Mouse (Mus musculus) intestine, embryonic 16.5 days (tissue): ENCODE data around the gene Nqo1. TPM values are rescaled to one million over a fixed set of nuclear protein-coding genes. Genes with fewer than 3 reads are reported as not detected.

Experiments used
- ATAC-seq: fragments of 200-750 bp; cut with Nextera tagmentation; 2 replicates; pipeline ENCODE4 v1.8.0; 2017; ENCODE audit warnings: moderate TSS enrichment, moderate library complexity
- H3K27ac ChIP-seq: fragments of 300-500 bp; sonication (generic); 2 replicates; pipeline ENCODE4 v1.5.1; 2014; ENCODE audit warnings: mild to moderate bottlenecking, low read length
- H3K27me3 ChIP-seq: fragments of 300-500 bp; sonication (generic); replicated peaks from 2 replicates; pipeline ENCODE4 v1.6.1; 2014; ENCODE audit warnings: low read length, control low read depth, mixed read lengths; ENCODE audit not compliant: control insufficient read depth, insufficient read depth
- H3K36me3 ChIP-seq: fragments of 300-500 bp; sonication (generic); 2 replicates; pipeline ENCODE4 v1.6.1; 2014; ENCODE audit warnings: low read length, control low read depth; ENCODE audit not compliant: control insufficient read depth, insufficient read depth
- H3K4me1 ChIP-seq: fragments of 300-500 bp; sonication (generic); 2 replicates; pipeline ENCODE4 v1.6.1; 2014; ENCODE audit warnings: low read length, control low read depth, mixed read lengths; ENCODE audit not compliant: control insufficient read depth, insufficient read depth
- H3K4me2 ChIP-seq: fragments of 300-500 bp; sonication (generic); 2 replicates; pipeline ENCODE4 v1.6.1; 2014; ENCODE audit warnings: low read depth, low read length, control low read depth
- H3K4me3 ChIP-seq: fragments of 300-500 bp; sonication (generic); 2 replicates; pipeline ENCODE4 v1.5.1; 2014; ENCODE audit warnings: mild to moderate bottlenecking, low read length
- H3K9ac ChIP-seq: fragments of 300-500 bp; sonication (generic); 2 replicates; pipeline ENCODE4 v1.6.1; 2014; ENCODE audit warnings: low read depth, low read length
- H3K9me3 ChIP-seq: fragments of 300-500 bp; sonication (generic); 2 replicates; pipeline ENCODE4 v1.6.1; 2016; ENCODE audit warnings: low read length, control low read depth; ENCODE audit not compliant: control insufficient read depth
- WGBS: fragments of 180-500 bp; shearing (Covaris S2); extraction: QIAGEN DNeasy Blood & Tissue Kit; methylation state at CpG from one replicate; pipeline ENCODE4 v1.1.7; 2014; 5-methylcytosine and 5-hydroxymethylcytosine counted together
- polyA plus RNA-seq: library from polyadenylated mRNA; unstranded; fragments of >200 nt; fragmentation: Nextera tagmentation; extraction: Ambion mirVana; gene quantifications from 2 replicates; pipeline ENCODE4 v1.2.1, GENCODE M21; 2015

Nqo1 gene
- polyA plus RNA-seq, 1 experiment from 2014 or later: 17.5 TPM

DNA sequence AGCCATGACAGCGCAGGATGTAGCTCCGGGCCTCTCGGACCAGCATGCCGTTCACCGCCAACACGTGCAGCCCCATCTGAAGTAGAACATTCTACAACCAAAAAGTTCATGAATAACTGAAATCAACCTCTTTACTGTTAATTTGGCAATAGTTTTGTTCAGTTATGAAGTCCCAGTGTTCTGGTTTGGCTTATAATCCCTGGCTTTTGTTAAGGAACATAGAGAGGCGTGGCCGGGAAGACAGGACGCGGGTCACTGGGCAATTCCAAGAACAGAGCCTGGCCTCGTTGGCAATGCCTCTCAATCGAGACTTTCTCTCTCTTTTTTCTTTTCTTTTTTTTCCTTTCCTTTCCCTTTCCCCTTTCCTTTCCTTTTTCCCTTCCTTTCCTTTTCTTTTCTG, 14.0 kb upstream of the Nqo1 start:
- Histone ChIP-seq H3K27me3 (no peaks in the 10 kb centered on the region), H3K9me3 (no peaks in the 10 kb centered on the region), H3K4me2 (no peak overlapping the region), H3K9ac (no peak overlapping the region), H3K27ac (no peak overlapping the region), H3K36me3 (peaks cover 4% of the 10 kb centered on the region; the same call in 1 of the 2 replicates), H3K4me3 (no peak overlapping the region), H3K4me1 (no peaks in the 10 kb centered on the region)
- WGBS: 92% methylated on average over 12 of the region's 12 CpGs
- ATAC-seq: no peak

DNA sequence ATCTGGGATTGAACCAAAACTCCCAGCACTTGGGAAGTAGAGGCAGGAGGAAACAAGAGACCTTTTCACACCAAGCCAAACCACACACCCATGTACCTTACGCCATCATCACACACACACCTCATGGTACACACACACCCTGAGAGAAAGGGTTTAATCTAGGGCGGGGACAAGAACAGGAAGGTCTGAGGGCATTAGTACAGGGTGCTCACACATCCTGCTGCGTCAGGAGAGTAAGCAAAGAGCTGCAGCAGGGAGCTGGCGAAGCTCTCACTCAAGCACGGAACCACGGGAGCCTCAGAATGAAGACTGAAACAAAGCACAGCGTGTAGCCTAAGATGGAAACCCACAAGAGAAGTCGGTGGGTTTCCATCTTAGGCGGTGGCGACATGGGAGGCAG, 10.9 kb upstream of the Nqo1 start:
- no peak overlapping the region for H3K4me3 ChIP-seq
- no peaks in the 10 kb centered on the region for H3K4me1 ChIP-seq
- 87% methylated on average over 10 of the region's 10 CpGs for WGBS
- no peak overlapping the region for H3K4me2 ChIP-seq
- no peaks in the 10 kb centered on the region for H3K9me3 ChIP-seq
- no peak overlapping the region for H3K9ac ChIP-seq
- ATAC-seq: no peak
- H3K27ac ChIP-seq: no peak overlapping the region
- no peaks in the 10 kb centered on the region for H3K27me3 ChIP-seq
- H3K36me3 ChIP-seq: peaks cover 10% of the 10 kb centered on the region

- WGBS: 90% methylated on average over 8 of the region's 8 CpGs
- ATAC-seq: no peak
- Histone ChIP-seq H3K4me2 (no peak overlapping the region), H3K9me3 (no peaks in the 10 kb centered on the region), H3K4me3 (no peak overlapping the region), H3K9ac (no peak overlapping the region), H3K27me3 (no peaks in the 10 kb centered on the region), H3K36me3 (peaks cover 10% of the 10 kb centered on the region), H3K27ac (no peak overlapping the region), H3K4me1 (no peaks in the 10 kb centered on the region)
Observed at GRCm38 (mm10) chr8:107412552-107412951, 9.5 kb upstream of the Nqo1 start.

DNA sequence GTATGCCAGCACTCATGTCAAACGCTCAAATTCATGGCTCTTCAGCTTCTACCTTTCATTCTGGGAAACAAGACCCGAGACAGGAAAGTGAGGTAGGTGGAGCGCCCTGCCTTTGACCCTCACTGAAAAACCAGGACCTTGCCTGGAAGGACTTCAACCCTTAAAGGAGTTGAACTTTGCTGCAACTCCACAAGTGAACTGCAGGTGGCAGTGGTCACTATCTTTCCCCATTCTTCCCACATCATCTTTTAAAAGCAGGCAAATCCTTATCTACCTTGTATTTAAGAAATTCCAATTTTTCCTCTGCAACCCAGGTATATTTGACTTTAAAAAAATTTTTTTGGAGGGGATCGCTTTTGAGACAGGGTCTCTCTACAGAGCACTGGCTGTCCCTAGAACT, 8.4 kb upstream of the Nqo1 start:
- H3K36me3 ChIP-seq: peaks cover 10% of the 10 kb centered on the region
- ATAC-seq: no peak
- no peaks in the 10 kb centered on the region for H3K9me3 ChIP-seq
- H3K9ac ChIP-seq: no peak overlapping the region
- H3K27me3 ChIP-seq: no peaks in the 10 kb centered on the region
- no peak overlapping the region for H3K4me3 ChIP-seq
- H3K4me1 ChIP-seq: no peaks in the 10 kb centered on the region
- 70% methylated on average over 4 of the region's 4 CpGs for WGBS
- H3K4me2 ChIP-seq: no peak overlapping the region
- no peak overlapping the region for H3K27ac ChIP-seq

GRCm38 (mm10) chr8:107405935-107406334, 2.9 kb upstream of the Nqo1 start:
- no peaks in the 10 kb centered on the region for H3K9me3 ChIP-seq
- 0 out of 2 replicates have a peak overlapping the region, but pooled peaks have one; percentile 12 for H3K27ac ChIP-seq
- ATAC-seq: peak; percentile 36; the same call in 1 of the 2 replicates
- H3K4me2 ChIP-seq: no peak overlapping the region
- peaks cover 8% of the 10 kb centered on the region for H3K36me3 ChIP-seq
- H3K27me3 ChIP-seq: no peaks in the 10 kb centered on the region
- H3K9ac ChIP-seq: no peak overlapping the region
- H3K4me1 ChIP-seq: peaks cover 9% of the 10 kb centered on the region
- H3K4me3 ChIP-seq: no peak overlapping the region
- 44% methylated on average over 3 of the region's 3 CpGs for WGBS

- Histone ChIP-seq H3K4me2 (no peak overlapping the region), H3K9ac (no peak overlapping the region), H3K27me3 (no peaks in the 10 kb centered on the region), H3K36me3 (no peaks in the 10 kb centered on the region), H3K4me3 (no peak overlapping the region), H3K4me1 (peaks cover 9% of the 10 kb centered on the region), H3K27ac (no peak overlapping the region), H3K9me3 (no peaks in the 10 kb centered on the region)
- no peak for ATAC-seq
- 77% methylated on average over 4 of the region's 4 CpGs for WGBS
Observed at GRCm38 (mm10) chr8:107404057-107404456, 1.1 kb upstream of the Nqo1 start.

GRCm38 (mm10) chr8:107401866-107402265, 1.1 kb downstream of the Nqo1 start:
- ATAC-seq: no peak
- H3K27ac ChIP-seq: no peak overlapping the region
- H3K4me2 ChIP-seq: no peak overlapping the region
- no peaks in the 10 kb centered on the region for H3K36me3 ChIP-seq
- no peaks in the 10 kb centered on the region for H3K27me3 ChIP-seq
- peaks cover 9% of the 10 kb centered on the region for H3K4me1 ChIP-seq
- no peaks in the 10 kb centered on the region for H3K9me3 ChIP-seq
- WGBS: 78% methylated on average over 5 of the region's 5 CpGs
- no peak overlapping the region for H3K9ac ChIP-seq
- no peak overlapping the region for H3K4me3 ChIP-seq

GRCm38 (mm10) chr8:107399495-107399894, 3.5 kb downstream of the Nqo1 start:
- Histone ChIP-seq H3K4me3 (no peak overlapping the region), H3K27ac (no peak overlapping the region), H3K9ac (no peak overlapping the region), H3K36me3 (no peaks in the 10 kb centered on the region), H3K4me2 (no peak overlapping the region), H3K9me3 (no peaks in the 10 kb centered on the region), H3K4me1 (peaks cover 9% of the 10 kb centered on the region; the same call in 1 of the 2 replicates), H3K27me3 (no peaks in the 10 kb centered on the region)
- 44% methylated on average over 9 of the region's 9 CpGs for WGBS
- no peak for ATAC-seq

DNA sequence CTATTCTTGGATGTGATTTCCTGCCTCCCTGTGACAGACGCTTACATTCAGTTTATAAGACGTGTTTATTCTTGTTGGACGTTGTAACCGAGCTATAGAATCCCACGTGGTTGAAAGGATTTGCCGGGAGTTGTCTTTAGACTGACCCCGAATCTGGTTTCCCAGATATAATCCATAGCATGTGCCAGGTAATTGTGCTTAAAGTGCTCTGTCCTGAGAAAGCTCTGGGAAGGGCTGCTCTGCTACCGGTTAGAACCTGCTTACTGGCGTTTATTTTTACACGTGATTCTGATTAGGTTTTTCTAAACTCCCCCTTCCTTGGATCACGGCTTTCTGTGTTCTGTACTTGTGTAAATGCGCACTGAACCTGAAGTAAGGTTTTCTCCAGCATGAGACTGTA, 5.3 kb downstream of the Nqo1 start:
- H3K9ac ChIP-seq: no peak overlapping the region
- H3K27ac ChIP-seq: no peak overlapping the region
- no peaks in the 10 kb centered on the region for H3K9me3 ChIP-seq
- no peak overlapping the region for H3K4me2 ChIP-seq
- WGBS: 43% methylated on average over 12 of the region's 12 CpGs
- H3K4me3 ChIP-seq: no peak overlapping the region
- no peaks in the 10 kb centered on the region for H3K27me3 ChIP-seq
- no peaks in the 10 kb centered on the region for H3K36me3 ChIP-seq
- ATAC-seq: no peak
- H3K4me1 ChIP-seq: peaks cover 7% of the 10 kb centered on the region; the same call in 1 of the 2 replicates

GRCm38 (mm10) chr8:107396106-107396670, 6.8 kb downstream of the Nqo1 start:
- no peaks in the 10 kb centered on the region for H3K27me3 ChIP-seq
- H3K36me3 ChIP-seq: no peaks in the 10 kb centered on the region
- ATAC-seq: no peak
- no peaks in the 10 kb centered on the region for H3K4me1 ChIP-seq
- H3K4me3 ChIP-seq: no peak overlapping the region
- no peak overlapping the region for H3K4me2 ChIP-seq
- H3K27ac ChIP-seq: no peak overlapping the region
- no peaks in the 10 kb centered on the region for H3K9me3 ChIP-seq
- no peak overlapping the region for H3K9ac ChIP-seq
- WGBS: 86% methylated on average over 10 of the region's 10 CpGs
